Mouse (Mus musculus) liver (tissue): ENCODE measurements around the gene Mospd2.

Experiments
- DNase-seq: peaks from one replicate; pipeline ENCODE4 v3.0.0-alpha.2; 2020; ENCODE audit warnings: mixed read lengths

Gene Mospd2

GRCm38 (mm10) chrX:164980193-164980775 is at the start of gene Mospd2, which contains the start of gene Fancb:
Gene Mospd2 (minus strand): TSS chrX:164980375.
Gene Fancb (plus strand): TSS chrX:164980592.
- DNase-seq, result peak; percentile 92

GRCm38 (mm10) chrX:165004779-165005324 is 24.7 kb upstream of the Mospd2 start, which contains the start of gene Gm17604:
Gene Gm17604 (minus strand): TSS chrX:165004829.
- DNase-seq, result no peak

GRCm38 (mm10) chrX:165003141-165003540 is 23.0 kb upstream of the Mospd2 start:
- no peak for DNase-seq

GRCm38 (mm10) chrX:164978866-164979265 is 1.3 kb downstream of the Mospd2 start:
- no peak for DNase-seq

GRCm38 (mm10) chrX:164971206-164971605 is 9.0 kb downstream of the Mospd2 start:
- no peak for DNase-seq

GRCm38 (mm10) chrX:164965750-164966448 is 14.3 kb downstream of the Mospd2 start:
- no peak for DNase-seq

- DNase-seq, result no peak
Observed at GRCm38 (mm10) chrX:164952601-164953375, 27.4 kb downstream of the Mospd2 start.

- DNase-seq, result no peak
Observed at GRCm38 (mm10) chrX:164951858-164952576, 28.2 kb downstream of the Mospd2 start.

GRCm38 (mm10) chrX:164941540-164941939 is 38.6 kb downstream of the Mospd2 start:
- DNase-seq, result no peak

GRCm38 (mm10) chrX:164912993-164913392 is 67.2 kb downstream of the Mospd2 start:
- DNase-seq, result no peak

GRCm38 (mm10) chrX:164912186-164912585 is 68.0 kb downstream of the Mospd2 start:
- no peak for DNase-seq

GRCm38 (mm10) chrX:164901847-164902246 is 78.3 kb downstream of the Mospd2 start:
- DNase-seq, result no peak

GRCm38 (mm10) chrX:164899805-164900204 is 80.4 kb downstream of the Mospd2 start:
- no peak for DNase-seq

- DNase-seq, result no peak
Observed at GRCm38 (mm10) chrX:164886260-164886659, 93.9 kb downstream of the Mospd2 start.
